Mouse (Mus musculus): ENCODE measurements around the gene Ripk3.

DNA sequence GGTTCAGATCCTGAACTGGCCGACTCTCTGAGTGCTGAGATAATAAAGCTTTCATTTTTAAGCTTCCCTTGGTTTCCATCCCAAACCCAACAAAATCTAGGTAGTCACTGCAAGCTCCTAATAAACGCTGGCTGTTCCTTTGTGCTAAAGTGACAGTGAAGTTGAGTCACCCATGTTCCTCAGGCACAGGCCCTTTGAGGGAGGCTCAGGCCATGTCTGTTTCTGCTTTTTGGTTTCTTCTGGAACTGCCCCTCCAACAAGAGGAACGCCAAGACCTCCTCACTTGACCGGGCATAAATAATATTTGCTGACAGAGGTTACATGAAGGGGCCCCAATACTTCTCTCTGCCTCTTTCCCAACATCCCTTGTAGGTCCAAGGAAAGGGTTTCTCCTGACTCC is 52.9 kb downstream of the Ripk3 start:
- TF ChIP-seq CTCF (IDR thresholded peaks at IDR 0.05; ENCODE audit: borderline replicate concordance, insufficient read depth, low read depth, low read length), result no peak
- TF ChIP-seq POLR2A (IDR thresholded peaks at IDR 0.05; ENCODE audit: borderline replicate concordance, insufficient read depth, low read length), result no peak
